Mouse (Mus musculus) E14TG2a.4 (cell line): ENCODE measurements at regions not wholly inside any gene's neighbourhood (a gene's known extent, or its start where the extent isn't known, plus 50 kb on each side); places are given as distances from the start of the nearest gene placed in this dataset.
"Not testable (repeated sequence)": the region's sequence is repeated elsewhere in the genome, so short reads cannot be mapped to it uniquely, and the experiment has no call there.

ENCODE experiments used
- H3K27me3 ChIP-seq: 2 replicates; pipeline ENCODE4 v1.6.1; 2014; ENCODE audit warnings: low read length, control low read depth; ENCODE audit not compliant: insufficient read depth
- H3K36me3 ChIP-seq: 2 replicates; pipeline ENCODE4 v1.6.1; 2014; ENCODE audit warnings: low read length, control low read depth; ENCODE audit not compliant: insufficient read depth
- H3K4me1 ChIP-seq: replicated peaks from 2 replicates; pipeline ENCODE4 v1.6.1; 2014; ENCODE audit warnings: low read depth, low read length, control low read depth
- H3K4me3 ChIP-seq: replicated peaks from 2 replicates; pipeline ENCODE4 v1.5.1; 2014; ENCODE audit warnings: mild to moderate bottlenecking, low read length
- H3K9me3 ChIP-seq: 2 replicates; pipeline ENCODE4 v1.6.1; 2014; ENCODE audit warnings: low read length, control low read depth
- CTCF ChIP-seq: conservative IDR thresholded peaks from 2 replicates; pipeline ENCODE4 v1.5.1; 2014; ENCODE audit warnings: low read length
- NANOG ChIP-seq: IDR thresholded peaks from 2 replicates; pipeline ENCODE4 v1.6.1; 2014; ENCODE audit warnings: borderline replicate concordance, low read length, mixed read lengths
- POU5F1 ChIP-seq: IDR thresholded peaks from 2 replicates; pipeline ENCODE4 v1.6.1; 2014; ENCODE audit warnings: low read length, borderline replicate concordance

- Histone ChIP-seq H3K36me3 (no peaks in the 10 kb centered on the region), H3K9me3 (peaks cover 6% of the 10 kb centered on the region), H3K27me3 (no peaks in the 10 kb centered on the region), H3K4me1 (peaks cover 31% of the 10 kb centered on the region), H3K4me3 (no peak overlapping the region)
- TF ChIP-seq CTCF = no peak
- no peak for TF ChIP-seq POU5F1
Measured at GRCm38 (mm10) chr11:22457220-22457619, 54.7 kb upstream of the Tmem17 start.

GRCm38 (mm10) chr11:22458951-22459703, 52.8 kb upstream of the Tmem17 start:
- Histone ChIP-seq H3K4me1 (peaks cover 30% of the 10 kb centered on the region), H3K9me3 (peaks cover 18% of the 10 kb centered on the region), H3K27me3 (no peaks in the 10 kb centered on the region), H3K4me3 (no peak overlapping the region), H3K36me3 (no peaks in the 10 kb centered on the region)
- no peak for TF ChIP-seq POU5F1
- no peak for TF ChIP-seq NANOG
- no peak for TF ChIP-seq CTCF

GRCm38 (mm10) chr11:22461019-22461735, 50.7 kb upstream of the Tmem17 start:
- H3K27me3 ChIP-seq, H3K4me3 ChIP-seq, H3K36me3 ChIP-seq: not testable (repeated sequence)
- Histone ChIP-seq H3K9me3 (peaks cover 31% of the 10 kb centered on the region), H3K4me1 (peaks cover 30% of the 10 kb centered on the region)
- TF ChIP-seq POU5F1 = peak; percentile 51; the same call in 1 of the 2 replicates
- peak; percentile 76; the same call in 1 of the 2 replicates for TF ChIP-seq NANOG
